Comparison of ENCODE assay signal across 19 mouse cellular contexts in the genomic region with DNA sequence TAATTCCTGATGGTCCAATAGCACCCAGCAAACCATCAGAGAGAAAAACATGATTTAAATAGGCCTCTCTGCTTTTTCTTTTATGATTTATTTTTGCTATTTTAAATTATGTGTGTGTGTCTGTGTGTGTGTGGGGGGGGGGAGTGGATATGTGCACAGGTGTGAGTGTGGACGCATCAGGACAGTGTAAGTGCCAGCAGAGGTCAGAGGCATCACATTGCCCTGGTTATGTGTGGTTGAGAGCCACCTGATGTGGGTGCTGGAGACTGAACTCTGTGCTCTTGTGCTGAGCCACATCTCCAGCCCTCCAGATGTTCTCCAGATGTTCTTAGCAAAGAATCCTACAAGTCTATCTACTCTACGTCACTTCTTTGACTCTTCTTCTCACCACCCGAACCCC. TPM values are rescaled to one million over a fixed set of nuclear protein-coding genes. Genes with fewer than 3 reads are reported as not detected.
A peak's percentile ranks its signal among the peaks of the same experiment; 100 is the strongest.
DNase-seq lines count a peak whose midpoint lies in the region; ATAC-seq and TF ChIP-seq lines count a peak whose summit lies in the region.
"Had no signal": no experiment of that assay in that cellular context is flagged by ENCODE, and none has a peak within 500 bp of the region (broad histone marks: within the 10 kb centered on the region; RNA-seq: fewer than 3 reads in every experiment).

No protein-coding gene starts in this region.

- peak overlapping the region; percentile 54; the same call in 1 of the 2 replicates for H3K4me2 ChIP-seq in hindbrain, embryonic 12.5 days (replicated peaks)
- H3K4me2 ChIP-seq in hindbrain, postnatal 0 days (ENCODE audit: low read depth, low read length): no peak overlapping the region
- H3K4me2 ChIP-seq in embryonic facial prominence, embryonic 14.5 days (ENCODE audit: low read depth, low read length): no peak overlapping the region
- H3K4me2 ChIP-seq in limb, embryonic 11.5 days (ENCODE audit: low read depth, severe bottlenecking): no peak overlapping the region
- no peak overlapping the region for H3K4me2 ChIP-seq in midbrain, embryonic 14.5 days (ENCODE audit: low read length)

- H3K4me1 ChIP-seq in hindbrain, embryonic 12.5 days: peaks cover 24% of the 10 kb centered on the region
- 0 out of 2 replicates have a peak, but pooled peaks cover 8% of the 10 kb centered on the region for H3K4me1 ChIP-seq in hindbrain, postnatal 0 days (ENCODE audit: insufficient read depth, low read length)
- peaks cover 17% of the 10 kb centered on the region for H3K4me1 ChIP-seq in embryonic facial prominence, embryonic 14.5 days (ENCODE audit: control insufficient read depth, insufficient read depth, low read length)
- H3K4me1 ChIP-seq in limb, embryonic 11.5 days (ENCODE audit: control insufficient read depth, insufficient read depth, low read length): peaks cover 21% of the 10 kb centered on the region
- H3K4me1 ChIP-seq in midbrain, embryonic 14.5 days (ENCODE audit: control insufficient read depth, insufficient read depth, low read length): peaks cover 21% of the 10 kb centered on the region

- H3K27me3 ChIP-seq in hindbrain, embryonic 12.5 days: 0 out of 2 replicates have a peak, but pooled peaks cover 5% of the 10 kb centered on the region
- no peaks in the 10 kb centered on the region for H3K27me3 ChIP-seq in hindbrain, postnatal 0 days (ENCODE audit: insufficient read depth, low read length)
- no peaks in the 10 kb centered on the region for H3K27me3 ChIP-seq in embryonic facial prominence, embryonic 14.5 days (replicated peaks; ENCODE audit: control insufficient read depth, insufficient read depth, low read length)
- H3K27me3 ChIP-seq in limb, embryonic 11.5 days (ENCODE audit: control insufficient read depth, insufficient read depth, low read length): no peaks in the 10 kb centered on the region
- H3K27me3 ChIP-seq in midbrain, embryonic 14.5 days (ENCODE audit: control insufficient read depth, insufficient read depth, low read length): no peaks in the 10 kb centered on the region
- H3K27me3 ChIP-seq: heart, embryonic 13.5 days had no signal

- peak overlapping the region; percentile 88 for H3K27ac ChIP-seq in hindbrain, embryonic 12.5 days
- no peak overlapping the region for H3K27ac ChIP-seq in hindbrain, postnatal 0 days
- H3K27ac ChIP-seq in embryonic facial prominence, embryonic 14.5 days (replicated peaks; ENCODE audit: low read depth, low read length): peak overlapping the region; percentile 28; the same call in 1 of the 2 replicates
- 0 out of 2 replicates have a peak overlapping the region, but pooled peaks have one; percentile 76 for H3K27ac ChIP-seq in limb, embryonic 11.5 days (replicated peaks; ENCODE audit: low read depth, low read length)
- peak overlapping the region; percentile 80; the same call in 1 of the 2 replicates for H3K27ac ChIP-seq in midbrain, embryonic 14.5 days (replicated peaks; ENCODE audit: low read depth, low read length)
- H3K27ac ChIP-seq: heart, embryonic 13.5 days; macrophage had no signal

- no peaks in the 10 kb centered on the region for H3K36me3 ChIP-seq in hindbrain, embryonic 12.5 days
- H3K36me3 ChIP-seq in hindbrain, postnatal 0 days (ENCODE audit: insufficient read depth, low read length): no peaks in the 10 kb centered on the region
- H3K36me3 ChIP-seq in embryonic facial prominence, embryonic 14.5 days (ENCODE audit: control insufficient read depth, insufficient read depth, low read length): no peaks in the 10 kb centered on the region
- H3K36me3 ChIP-seq in limb, embryonic 11.5 days (ENCODE audit: control insufficient read depth, insufficient read depth, low read length): no peaks in the 10 kb centered on the region
- no peaks in the 10 kb centered on the region for H3K36me3 ChIP-seq in midbrain, embryonic 14.5 days (ENCODE audit: control insufficient read depth, insufficient read depth, low read length)
- H3K36me3 ChIP-seq: G1E; heart, embryonic 13.5 days had no signal

- no peak overlapping the region for H3K9ac ChIP-seq in hindbrain, embryonic 12.5 days
- H3K9ac ChIP-seq in hindbrain, postnatal 0 days (replicated peaks; ENCODE audit: low read length): no peak overlapping the region
- no peak overlapping the region for H3K9ac ChIP-seq in embryonic facial prominence, embryonic 14.5 days (ENCODE audit: low read depth, low read length)
- H3K9ac ChIP-seq in limb, embryonic 11.5 days (ENCODE audit: low read length): no peak overlapping the region
- H3K9ac ChIP-seq in midbrain, embryonic 14.5 days (replicated peaks; ENCODE audit: low read length): no peak overlapping the region

- no peak for DNase-seq in hindbrain, postnatal 0 days (ENCODE audit: low spot score)
- DNase-seq in embryonic facial prominence, embryonic 14.5 days (ENCODE audit: low spot score): no peak
- DNase-seq in limb, embryonic 11.5 days (ENCODE audit: low spot score): no peak
- DNase-seq in midbrain, embryonic 14.5 days: no peak
- no peak for DNase-seq in heart, postnatal 25 days (ENCODE audit: low spot score)
- no peak for DNase-seq in natural killer cell, adult 2 months (ENCODE audit: low spot score in 2 of 2)
- no peak for DNase-seq in adrenal gland, postnatal 4 days (ENCODE audit: low spot score in 2 of 2)
- DNase-seq: cerebellum, adult 9-11 months; kidney, adult 11 months; kidney, postnatal 36 days; layer of hippocampus, adult 9-11 months; lung, adult 2 months had no signal

- no peak for ATAC-seq in hindbrain, embryonic 12.5 days (ENCODE audit: low FRiP score)
- ATAC-seq in hindbrain, postnatal 0 days: no peak
- ATAC-seq in embryonic facial prominence, embryonic 14.5 days (ENCODE audit: low read depth): no peak
- ATAC-seq in limb, embryonic 11.5 days (ENCODE audit: insufficient number of reproducible peaks, low FRiP score, low TSS enrichment, low read depth): no peak; the same call in 1 of the 2 replicates
- ATAC-seq in midbrain, embryonic 14.5 days (ENCODE audit: low FRiP score, low TSS enrichment): no peak
- ATAC-seq: CD4-positive, CD25-positive, alpha-beta regulatory T cell, adult 4 months had no signal

- 89% methylated on average over 3 of the region's 3 CpGs for WGBS in hindbrain, embryonic 12.5 days
- WGBS in hindbrain, postnatal 0 days: 89% methylated on average over 3 of the region's 3 CpGs
- WGBS in embryonic facial prominence, embryonic 14.5 days: 51% methylated on average over 3 of the region's 3 CpGs
- WGBS in limb, embryonic 11.5 days: 52% methylated on average over 3 of the region's 3 CpGs
- WGBS in midbrain, embryonic 14.5 days: 80% methylated on average over 3 of the region's 3 CpGs

- no peak for TF ChIP-seq CTCF in hindbrain, postnatal 0 days (IDR thresholded peaks at IDR 0.05; ENCODE audit: low read depth)

- H3K9me3 ChIP-seq in hindbrain, embryonic 12.5 days (replicated peaks): peaks cover 15% of the 10 kb centered on the region
- H3K9me3 ChIP-seq in hindbrain, postnatal 0 days (ENCODE audit: low read length): 0 out of 2 replicates have a peak, but pooled peaks cover 7% of the 10 kb centered on the region
- H3K9me3 ChIP-seq in embryonic facial prominence, embryonic 14.5 days (ENCODE audit: control insufficient read depth, low read length): peaks cover 11% of the 10 kb centered on the region
- H3K9me3 ChIP-seq in limb, embryonic 11.5 days (ENCODE audit: control insufficient read depth, low read length): no peaks in the 10 kb centered on the region
- peaks cover 6% of the 10 kb centered on the region; the same call in 1 of the 2 replicates for H3K9me3 ChIP-seq in midbrain, embryonic 14.5 days (ENCODE audit: control insufficient read depth, low read length)

- intact Hi-C loops in heart, postnatal 25 days (cut with DNase I): no loop called here

- H3K4me3 ChIP-seq in hindbrain, embryonic 12.5 days: no peak overlapping the region
- H3K4me3 ChIP-seq in hindbrain, postnatal 0 days (ENCODE audit: low read length): no peak overlapping the region
- no peak overlapping the region for H3K4me3 ChIP-seq in embryonic facial prominence, embryonic 14.5 days (ENCODE audit: low read depth, low read length)
- H3K4me3 ChIP-seq in limb, embryonic 11.5 days (ENCODE audit: low read depth, low read length): no peak overlapping the region
- H3K4me3 ChIP-seq in midbrain, embryonic 14.5 days (replicated peaks; ENCODE audit: low read depth, low read length): no peak overlapping the region

RNA-seq across cellular contexts. Expression of gene Gas1, which starts 28.9 kb away (rescaled TPM):
- polyA plus RNA-seq in hindbrain, embryonic 12.5 days (2016; fragmentation: Nextera tagmentation; extraction: Ambion mirVana): 159 and 173 TPM in 2 replicates
- total RNA-seq in hindbrain, postnatal 0 days (2014; rRNA removed): 60.3 and 81.2 TPM in 2 replicates
- 16.5 and 17.3 TPM in 2 replicates for polyA plus RNA-seq in hindbrain, postnatal 0 days (2015; fragmentation: Nextera tagmentation; extraction: Ambion mirVana)
- 158 and 184 TPM in 2 replicates for polyA plus RNA-seq in embryonic facial prominence, embryonic 14.5 days (2014; fragmentation: Nextera tagmentation; extraction: Ambion mirVana)
- polyA plus RNA-seq in limb, embryonic 11.5 days (2014; fragmentation: Nextera tagmentation; extraction: Ambion mirVana): 188 and 201 TPM in 2 replicates
- 13.8 and 24.2 TPM in 2 replicates for polyA plus RNA-seq in midbrain, embryonic 14.5 days (2014; fragmentation: Nextera tagmentation; extraction: Ambion mirVana)
- total RNA-seq in heart, postnatal 25 days (2021): 10 to 100 TPM; 31.5 to 32.9 TPM
- 10 to 100 TPM; 86.7 to 87.7 TPM for total RNA-seq in adrenal gland, postnatal 4 days (2021)
- total RNA-seq: G1E; granulocyte monocyte progenitor cell, adult 5-6 weeks; hematopoietic stem cell, adult 5-6 weeks had no signal
- polyA plus RNA-seq: CD4-positive, CD25-positive, alpha-beta regulatory T cell, adult 4 months; G1E had no signal
